Mouse (Mus musculus) monocyte, adult 2 months (primary cell): ENCODE measurements around the gene Dvl2.
A peak's percentile ranks its signal among the peaks of the same experiment; 100 is the strongest.

Experiments
- DNase-seq, 2 experiments: peaks; one replicate each; pipeline ENCODE4 v3.0.0; 2022; ENCODE audit warnings: low spot score in 2 of 2, low read depth in 1 of 2

Dvl2 gene

GRCm38 (mm10) chr11:70027397-70027796 lies 27.0 kb downstream of the Dvl2 start:
- DNase-seq: no peak

DNA sequence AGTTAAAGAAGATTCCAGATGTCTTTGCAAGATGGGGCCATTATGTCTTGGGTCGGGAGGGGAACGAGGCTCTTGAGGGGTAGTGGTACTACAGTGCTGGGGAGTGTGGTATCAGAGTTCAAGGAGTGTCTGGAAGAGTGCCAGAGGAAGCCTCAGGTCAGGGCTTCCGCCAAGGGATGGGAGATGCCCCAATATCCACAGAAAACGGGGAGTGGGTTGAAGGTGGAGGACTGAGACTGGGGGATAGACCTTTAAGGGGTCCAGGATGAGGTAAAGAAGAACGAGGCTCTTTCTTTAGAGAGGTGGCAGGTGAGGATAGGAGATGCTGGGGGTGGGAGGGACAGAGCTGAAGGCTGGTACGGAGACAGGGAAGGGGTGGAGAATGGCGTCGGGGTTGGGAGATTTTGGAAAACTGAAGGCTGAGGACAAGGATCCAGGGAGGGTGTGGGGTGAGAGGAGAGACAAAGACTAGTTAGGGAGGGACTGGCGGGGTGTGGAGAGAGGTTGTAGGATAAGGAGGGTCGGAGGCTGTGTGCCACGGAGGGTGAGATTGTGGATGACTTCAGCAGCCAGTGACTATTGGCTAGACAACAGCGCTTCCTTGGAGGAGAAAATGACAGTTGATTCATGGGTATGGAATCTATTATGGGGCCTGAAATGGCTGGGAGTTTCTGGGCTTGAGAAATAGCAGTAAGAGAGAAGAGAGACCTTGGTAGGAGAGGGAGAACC lies 28.2 kb downstream of the Dvl2 start:
- no peak for DNase-seq

DNA sequence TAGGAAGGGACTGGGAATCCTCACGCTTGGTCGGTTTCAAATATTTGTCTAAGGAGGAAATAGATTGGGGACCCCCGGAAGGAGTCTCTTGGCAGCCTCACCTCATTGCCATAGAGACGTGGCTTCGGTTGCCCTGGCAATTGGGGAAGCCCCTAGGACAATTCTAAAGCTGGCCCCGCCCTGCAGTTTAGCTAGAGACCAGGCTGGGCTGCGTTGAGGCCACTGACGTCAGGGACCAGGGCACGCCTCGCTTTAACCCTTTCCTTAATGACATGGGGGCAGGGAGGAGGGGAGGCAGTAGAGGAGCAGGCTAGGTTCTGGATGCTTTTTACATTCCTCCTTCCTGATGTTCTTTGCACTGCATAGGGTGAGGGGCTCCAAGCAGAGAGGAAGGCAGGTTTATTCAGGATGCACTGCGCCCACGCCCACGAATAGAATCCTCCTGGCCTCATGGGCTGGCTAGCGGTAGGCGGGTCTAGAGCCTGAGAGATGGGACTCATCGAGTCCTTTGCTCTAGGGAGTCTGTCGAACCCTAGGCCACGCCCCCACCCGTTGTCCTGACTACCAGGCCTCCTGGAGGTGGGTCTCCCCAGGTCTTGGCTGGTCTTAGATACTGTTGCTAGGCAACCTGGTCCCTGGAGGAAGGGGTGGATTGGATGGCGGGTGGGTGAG lies 28.9 kb downstream of the Dvl2 start:
- peak in 1 of 2 experiments; percentile 55 for DNase-seq

GRCm38 (mm10) chr11:70029829-70030550 lies 29.6 kb downstream of the Dvl2 start:
- no peak for DNase-seq

DNA sequence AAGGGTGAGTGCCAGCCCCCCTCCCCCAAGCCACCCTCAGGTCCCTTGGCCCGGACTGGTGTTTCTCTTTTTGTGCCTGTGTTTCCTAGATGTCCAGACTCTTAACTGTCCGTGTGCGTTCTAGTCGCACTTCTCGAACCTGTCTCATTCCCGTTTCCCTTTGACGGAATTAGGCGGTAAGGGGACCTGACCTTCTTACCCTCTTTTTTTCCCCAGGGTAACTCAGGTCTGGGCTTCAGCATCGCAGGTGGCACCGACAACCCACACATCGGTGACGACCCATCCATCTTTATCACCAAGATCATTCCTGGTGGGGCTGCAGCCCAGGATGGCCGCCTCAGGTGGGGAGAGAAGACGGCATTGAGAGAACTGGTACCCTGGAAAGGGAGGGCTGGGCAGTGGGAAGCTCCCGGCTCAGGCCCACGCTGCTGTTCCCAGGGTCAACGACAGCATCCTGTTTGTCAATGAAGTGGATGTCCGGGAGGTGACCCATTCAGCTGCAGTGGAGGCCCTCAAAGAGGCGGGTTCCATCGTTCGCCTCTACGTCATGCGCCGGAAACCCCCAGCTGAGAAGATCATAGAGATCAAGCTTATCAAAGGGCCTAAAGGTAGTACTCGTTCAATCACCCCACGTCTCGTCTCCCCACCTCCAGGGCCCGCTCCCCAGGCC lies 30.4 kb downstream of the Dvl2 start:
- no peak for DNase-seq

DNA sequence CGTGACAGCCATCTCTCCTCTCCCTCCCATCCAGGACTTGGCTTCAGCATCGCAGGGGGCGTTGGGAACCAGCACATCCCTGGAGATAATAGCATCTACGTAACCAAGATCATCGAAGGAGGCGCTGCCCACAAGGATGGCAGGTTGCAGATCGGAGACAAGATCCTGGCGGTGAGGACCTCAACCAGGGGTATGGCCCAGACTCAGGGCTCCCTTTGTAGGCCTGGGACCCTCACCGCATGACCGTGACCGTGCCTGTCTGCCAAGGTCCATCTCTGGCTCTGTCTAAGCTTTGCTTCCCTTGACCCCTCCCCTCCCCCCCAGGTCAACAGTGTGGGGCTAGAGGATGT lies 30.9 kb downstream of the Dvl2 start:
- no peak for DNase-seq

- DNase-seq: no peak
Measured at GRCm38 (mm10) chr11:70038174-70038573, 37.8 kb downstream of the Dvl2 start.

DNA sequence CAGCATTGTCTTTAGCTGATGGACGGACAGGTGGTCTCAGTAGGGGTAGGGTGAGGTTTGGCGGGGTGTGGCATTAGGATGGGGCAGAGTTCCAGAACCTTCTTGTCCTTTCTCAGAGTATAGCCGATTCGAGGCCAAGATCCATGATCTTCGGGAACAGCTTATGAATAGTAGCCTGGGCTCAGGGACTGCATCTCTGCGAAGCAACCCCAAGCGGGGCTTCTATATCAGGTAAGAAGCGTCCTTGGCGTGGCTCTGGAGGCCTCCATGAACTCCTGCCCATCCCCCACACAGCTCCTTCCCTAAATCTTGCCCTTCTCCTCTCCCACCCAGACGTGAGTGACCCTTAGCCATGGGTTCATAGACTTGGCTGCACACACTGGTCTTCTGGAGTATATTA lies 39.2 kb downstream of the Dvl2 start:
- DNase-seq: no peak

DNA sequence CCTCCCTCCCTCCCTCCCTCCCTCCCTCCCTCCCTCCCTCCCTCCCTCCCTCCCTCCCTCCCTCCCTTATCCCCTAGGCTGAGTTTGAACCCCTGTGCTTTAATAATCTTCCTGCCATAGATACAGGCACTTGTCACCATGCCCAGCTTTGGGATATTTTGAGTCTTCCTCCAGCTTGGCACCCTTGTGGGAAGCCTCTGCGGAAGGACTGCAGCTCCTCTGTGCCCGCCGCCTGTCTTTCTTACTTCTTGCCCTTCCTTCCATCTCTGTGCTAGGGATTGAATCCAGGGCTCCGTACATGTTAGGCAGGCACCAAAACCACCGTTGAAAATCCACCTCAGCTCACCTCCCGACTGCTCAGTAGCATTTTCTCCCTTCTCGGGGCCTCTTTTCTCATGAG lies 39.8 kb downstream of the Dvl2 start:
- no peak for DNase-seq

DNA sequence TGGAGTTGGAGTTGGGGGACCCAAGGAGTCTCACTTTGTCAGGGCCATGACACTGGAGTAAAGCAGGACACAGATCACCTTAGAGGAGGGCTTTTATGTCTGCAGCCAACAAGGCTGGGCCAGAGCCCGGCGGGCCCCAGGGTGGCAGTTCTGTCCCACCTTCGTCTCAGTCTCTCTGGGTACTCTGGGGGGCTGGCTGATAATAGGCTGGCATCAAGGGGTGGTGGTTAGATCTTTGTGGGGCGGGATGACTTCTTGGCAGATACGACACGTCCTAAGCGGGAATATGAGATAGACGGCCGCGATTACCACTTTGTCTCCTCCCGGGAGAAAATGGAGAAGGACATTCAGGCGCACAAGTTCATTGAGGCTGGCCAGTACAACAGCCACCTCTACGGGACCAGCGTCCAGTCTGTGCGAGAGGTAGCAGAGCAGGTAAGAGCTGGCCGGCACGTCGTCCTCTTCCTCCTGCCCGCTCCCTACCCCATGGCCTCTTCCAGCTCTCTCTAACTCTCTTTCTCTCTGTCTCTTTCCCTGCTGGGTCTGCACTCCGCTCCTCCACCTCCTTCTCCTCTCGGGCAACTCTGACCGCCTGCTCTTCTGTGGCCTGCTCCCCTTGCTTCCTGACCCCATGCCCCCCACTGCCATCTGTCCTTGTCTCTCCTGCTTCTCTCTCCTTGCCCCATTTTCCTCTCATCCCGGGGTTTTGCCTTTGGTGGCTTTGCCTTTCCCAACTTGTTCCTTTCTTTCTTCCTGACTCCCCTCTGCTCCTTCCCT lies 42.1 kb downstream of the Dvl2 start:
- no peak for DNase-seq

DNA sequence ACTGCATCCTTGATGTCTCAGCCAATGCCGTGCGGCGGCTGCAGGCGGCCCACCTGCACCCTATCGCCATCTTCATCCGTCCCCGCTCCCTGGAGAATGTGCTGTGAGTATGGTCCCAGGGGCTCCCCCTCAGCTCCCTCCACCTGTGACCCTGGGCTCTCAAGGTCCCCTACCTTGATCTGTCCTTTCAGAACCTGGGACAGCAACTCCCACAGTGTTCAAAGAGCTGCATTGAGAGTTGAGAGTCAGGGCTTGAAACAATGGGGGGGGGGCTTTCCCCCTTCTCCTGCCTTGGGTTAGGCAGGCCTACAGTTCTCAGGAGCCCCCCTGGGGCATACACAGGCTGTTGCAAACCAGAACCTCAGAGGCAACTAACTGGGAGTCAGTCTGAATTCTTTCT lies 43.3 kb downstream of the Dvl2 start:
- no peak for DNase-seq

- DNase-seq: no peak
Measured at GRCm38 (mm10) chr11:70045435-70045834, 45.0 kb downstream of the Dvl2 start.

GRCm38 (mm10) chr11:70049366-70049765 lies 49.0 kb downstream of the Dvl2 start:
- DNase-seq: no peak

DNA sequence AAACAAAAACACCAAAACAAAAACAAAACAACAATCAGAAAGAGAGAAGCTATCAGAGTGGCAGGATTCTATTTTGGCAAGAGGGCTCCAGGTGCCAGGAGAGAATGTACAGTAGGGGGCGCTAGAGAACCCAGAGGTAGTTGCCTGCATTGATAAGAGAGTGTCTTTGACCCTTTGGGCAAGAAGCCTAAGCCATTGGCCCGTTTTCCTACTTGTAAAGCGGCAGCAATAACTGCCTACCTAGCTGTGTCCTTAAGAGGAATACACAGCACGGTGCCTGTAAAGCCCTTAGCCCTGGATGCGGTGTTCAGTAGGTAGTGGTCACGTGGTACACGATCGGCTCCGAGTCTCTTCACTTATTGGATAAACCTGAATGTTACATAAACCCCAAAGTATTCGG lies 49.4 kb downstream of the Dvl2 start:
- DNase-seq: no peak

DNA sequence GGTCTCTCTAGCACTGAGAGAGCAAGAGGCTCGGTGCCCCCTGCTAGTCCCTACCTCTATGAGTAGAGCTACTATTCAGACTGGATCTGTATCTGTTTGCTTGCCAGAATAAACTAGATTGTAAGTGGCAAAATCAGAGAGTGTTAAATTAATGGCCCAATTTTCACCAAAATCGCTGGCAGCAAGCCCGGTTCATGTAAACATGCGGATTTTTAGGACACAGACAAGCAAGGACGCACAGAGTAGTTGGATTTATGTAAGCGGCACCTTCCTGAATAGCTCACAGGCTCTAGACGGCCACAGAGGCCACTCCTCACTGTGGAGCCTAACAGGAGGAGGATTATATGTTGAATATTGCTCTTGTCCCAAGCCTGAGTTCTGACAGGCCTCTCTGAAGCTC lies 52.8 kb downstream of the Dvl2 start:
- DNase-seq: no peak

DNA sequence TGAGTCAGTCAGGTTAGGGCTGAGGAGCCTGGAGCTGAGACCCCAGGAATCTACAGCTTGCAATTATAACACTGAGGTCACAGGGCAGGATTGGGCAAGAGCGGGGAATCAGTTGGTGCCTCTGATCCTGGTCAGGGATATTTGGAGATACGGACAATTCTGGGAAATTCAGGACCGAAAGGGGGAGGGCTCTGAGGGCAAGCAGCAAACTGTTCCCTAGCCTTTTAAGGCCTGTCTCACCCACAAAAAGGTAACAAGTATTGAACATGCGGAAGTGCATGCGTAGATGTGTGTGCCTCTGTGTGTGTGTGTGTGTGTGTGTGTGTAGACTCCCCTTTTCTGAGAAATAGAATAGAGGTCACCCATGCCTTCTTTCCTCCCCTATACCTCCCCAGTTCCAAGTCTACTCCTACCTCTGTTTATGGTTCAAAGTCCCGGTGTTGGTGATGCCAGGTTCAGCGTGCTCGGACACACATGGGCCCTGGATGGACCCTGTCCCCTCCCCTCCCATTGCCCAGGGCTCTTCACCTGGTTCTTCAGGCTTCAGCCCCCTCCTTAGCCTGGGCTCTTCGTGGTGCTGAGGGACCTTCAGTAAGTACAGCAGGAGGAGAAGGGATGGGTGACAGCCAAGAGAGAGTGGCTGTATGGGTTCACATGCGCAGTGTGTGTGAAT lies 53.6 kb downstream of the Dvl2 start, which contains the start of gene Asgr1:
Gene Asgr1 (plus strand): TSS at position 188 of the 673 bp plus-strand sequence.
- no peak for DNase-seq

- DNase-seq: peak in 1 of 2 experiments; percentile 64
Measured at GRCm38 (mm10) chr11:70055618-70056214, 55.3 kb downstream of the Dvl2 start.

GRCm38 (mm10) chr11:70057805-70058204 lies 57.4 kb downstream of the Dvl2 start:
- DNase-seq: no peak

GRCm38 (mm10) chr11:70059930-70060329 lies 59.5 kb downstream of the Dvl2 start:
- no peak for DNase-seq
